Mouse (Mus musculus): Measurements from ENCODE around the gene Olfr1371. TPM values are rescaled to one million over a fixed set of nuclear protein-coding genes. Genes with fewer than 3 reads are reported as not detected.
A peak's percentile ranks its signal among the peaks of the same experiment; 100 is the strongest.
"Not testable (repeated sequence)": the region's sequence is repeated elsewhere in the genome, so short reads cannot be mapped to it uniquely, and the experiment has no call there.

The Olfr1371 gene
- polyA plus RNA-seq, 1 experiment, result not detected

- WGBS, result 7% methylated on average over 12 of the region's 12 CpGs
- no peak for TF ChIP-seq CTCF (IDR thresholded peaks at IDR 0.05; ENCODE audit: insufficient read depth, low read length)
- no peak for TF ChIP-seq POLR2A (IDR thresholded peaks at IDR 0.05; ENCODE audit: borderline replicate concordance, extremely low read depth, low read depth, low read length)
Measured at GRCm38 (mm10) chr11:52168461-52168860, 45.3 kb downstream of the Olfr1371 start.

GRCm38 (mm10) chr11:52167901-52168302 is 45.9 kb downstream of the Olfr1371 start:
- H3K4me3 ChIP-seq (replicated peaks; ENCODE audit: extremely low read depth, low read depth, low read length), result peak overlapping the region; percentile 47
- under 1% methylated on average over 36 of the region's 42 CpGs for WGBS
- DNase-seq, result peak; percentile 25
- not testable (repeated sequence) for H3K4me1 ChIP-seq (ENCODE audit: control insufficient read depth, insufficient read depth, low read length)

More at GRCm38 (mm10) chr11:52168461-52168860, 45.3 kb downstream of the Olfr1371 start:
- peak overlapping the region; percentile 53 for H3K4me3 ChIP-seq (replicated peaks; ENCODE audit: extremely low read depth, low read depth, low read length)
- no peak for DNase-seq
- no peaks in the 10 kb centered on the region for H3K4me1 ChIP-seq (ENCODE audit: control insufficient read depth, insufficient read depth, low read length)

- Histone ChIP-seq H3K4me1 (ENCODE audit: control insufficient read depth, insufficient read depth, low read length) (no peaks in the 10 kb centered on the region), H3K4me3 (replicated peaks; ENCODE audit: extremely low read depth, low read depth, low read length) (peak overlapping the region; percentile 19)
- TF ChIP-seq CTCF (IDR thresholded peaks at IDR 0.05; ENCODE audit: insufficient read depth, low read length) (no peak), POLR2A (IDR thresholded peaks at IDR 0.05; ENCODE audit: borderline replicate concordance, extremely low read depth, low read depth, low read length) (no peak)
- 2% methylated on average over 21 of the region's 21 CpGs for WGBS
- peak; percentile 32 for DNase-seq
Measured at GRCm38 (mm10) chr11:52167126-52167525, 46.7 kb downstream of the Olfr1371 start.

GRCm38 (mm10) chr11:52163926-52164325 is 49.9 kb downstream of the Olfr1371 start:
- Histone ChIP-seq H3K4me1 (ENCODE audit: control insufficient read depth, insufficient read depth, low read length) (no peaks in the 10 kb centered on the region), H3K4me3 (replicated peaks; ENCODE audit: extremely low read depth, low read depth, low read length) (no peak overlapping the region)
- 23% methylated on average over 10 of the region's 10 CpGs for WGBS
- TF ChIP-seq CTCF (IDR thresholded peaks at IDR 0.05; ENCODE audit: insufficient read depth, low read length) (no peak), POLR2A (IDR thresholded peaks at IDR 0.05; ENCODE audit: borderline replicate concordance, extremely low read depth, low read depth, low read length) (no peak)
- peak; percentile 28 for DNase-seq

Other genes starting within 250 kb of the Olfr1371 start
- gene Cdkn2aipnl, start 246.3 kb downstream of the Olfr1371 start, polyA plus RNA-seq (2012; rRNA removed), result 18.7 and 19.7 TPM in 2 replicates
- gene Ube2b, start 213.2 kb downstream of the Olfr1371 start, polyA plus RNA-seq (2012; rRNA removed), result 39.2 and 48.8 TPM in 2 replicates
- gene Cdkl3, start 209.8 kb downstream of the Olfr1371 start, polyA plus RNA-seq (2012; rRNA removed), result 1.4 and 2.4 TPM in 2 replicates
- gene Ppp2ca, start 115.3 kb downstream of the Olfr1371 start, polyA plus RNA-seq (2012; rRNA removed), result 18.3 and 32.4 TPM in 2 replicates
- not detected in 2 replicates for gene Olfr1373, start 68.5 kb downstream of the Olfr1371 start, polyA plus RNA-seq (2012; rRNA removed)
- 13.0 and 25.8 TPM in 2 replicates for gene Skp1a, start 18.0 kb upstream of the Olfr1371 start, polyA plus RNA-seq (2012; rRNA removed)
- gene Tcf7, start 69.0 kb upstream of the Olfr1371 start, polyA plus RNA-seq (2012; rRNA removed), result 26.8 and 30.2 TPM in 2 replicates
- 34.1 and 65.1 TPM in 2 replicates for gene Vdac1, start 146.9 kb upstream of the Olfr1371 start, polyA plus RNA-seq (2012; rRNA removed)
- 160 and 194 TPM in 2 replicates for gene 9530068E07Rik, start 182.4 kb upstream of the Olfr1371 start, polyA plus RNA-seq (2012; rRNA removed)